Mouse (Mus musculus): ENCODE data around the gene Espnl.

DNA sequence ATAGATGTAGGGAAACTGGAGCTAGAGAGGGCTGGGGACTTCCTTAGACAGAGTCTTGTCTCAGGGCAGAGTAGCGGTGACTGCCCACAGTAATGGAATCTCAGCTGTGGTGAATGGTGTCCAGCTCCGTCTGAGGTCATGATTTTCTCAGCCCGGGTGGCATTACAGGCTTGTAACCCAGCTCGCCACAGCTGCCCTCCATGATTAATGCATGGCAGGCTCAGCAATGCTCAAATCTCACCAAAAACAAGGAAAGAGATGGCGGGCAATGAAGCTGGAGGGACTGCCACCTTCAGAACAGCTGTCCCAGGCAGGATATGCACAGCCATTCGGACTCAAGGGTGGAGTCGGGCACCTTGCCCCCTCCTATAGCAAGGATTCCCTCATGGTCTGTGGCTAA is 15.5 kb downstream of the Espnl start:
- TF ChIP-seq CTCF (IDR thresholded peaks at IDR 0.05; ENCODE audit: borderline replicate concordance, extremely low read depth, insufficient read depth, insufficient read length) (no peak), POLR2A (IDR thresholded peaks at IDR 0.05; ENCODE audit: borderline replicate concordance, extremely low read depth, insufficient read depth, insufficient read length, poor library complexity, severe bottlenecking) (no peak)
